In genomic region chr2:151632982-151633381, GRCm38 (mm10) we compare ENCODE assay signal across 14 mouse cellular contexts. TPM values are rescaled to one million over a fixed set of nuclear protein-coding genes. Genes with fewer than 3 reads are reported as not detected.
DNase-seq lines count a peak whose midpoint lies in the region; ATAC-seq lines count a peak whose summit lies in the region.
"Had no signal": no experiment of that assay in that cellular context is flagged by ENCODE, and none has a peak within 500 bp of the region (broad histone marks: within the 10 kb centered on the region; RNA-seq: fewer than 3 reads in every experiment).

No protein-coding gene starts in this region.

- no peak overlapping the region for H3K9ac ChIP-seq in hindbrain, embryonic 13.5 days
- no peak overlapping the region for H3K9ac ChIP-seq in hindbrain, embryonic 12.5 days
- H3K9ac ChIP-seq in forebrain, embryonic 13.5 days, result no peak overlapping the region
- H3K9ac ChIP-seq in forebrain, embryonic 14.5 days (ENCODE audit: low read length), result no peak overlapping the region
- H3K9ac ChIP-seq in midbrain, embryonic 14.5 days (replicated peaks; ENCODE audit: low read length), result no peak overlapping the region

- no peak for DNase-seq in forebrain, embryonic 14.5 days (ENCODE audit: low spot score)
- DNase-seq in midbrain, embryonic 14.5 days, result peak; percentile 17
- no peak for DNase-seq in T-cell, adult 2 months (ENCODE audit: low spot score)
- no peak for DNase-seq in right cerebral cortex, postnatal 10 days (ENCODE audit: low spot score in 2 of 2)

- H3K4me3 ChIP-seq in hindbrain, embryonic 13.5 days, result peak overlapping the region; percentile 67; the same call in 1 of the 2 replicates
- no peak overlapping the region for H3K4me3 ChIP-seq in hindbrain, embryonic 12.5 days
- no peak overlapping the region; the same call in 1 of the 2 replicates for H3K4me3 ChIP-seq in forebrain, embryonic 13.5 days
- peak overlapping the region; percentile 73; the same call in 1 of the 2 replicates for H3K4me3 ChIP-seq in forebrain, embryonic 14.5 days (ENCODE audit: low read depth, low read length)
- peak overlapping the region; percentile 75; the same call in 1 of the 2 replicates for H3K4me3 ChIP-seq in midbrain, embryonic 14.5 days (replicated peaks; ENCODE audit: low read depth, low read length)

- H3K36me3 ChIP-seq in hindbrain, embryonic 13.5 days, result no peaks in the 10 kb centered on the region
- H3K36me3 ChIP-seq in hindbrain, embryonic 12.5 days, result no peaks in the 10 kb centered on the region
- H3K36me3 ChIP-seq in forebrain, embryonic 13.5 days (ENCODE audit: poor library complexity, severe bottlenecking), result no peaks in the 10 kb centered on the region
- no peaks in the 10 kb centered on the region for H3K36me3 ChIP-seq in forebrain, embryonic 14.5 days (ENCODE audit: control insufficient read depth, insufficient read depth, low read length)
- H3K36me3 ChIP-seq in midbrain, embryonic 14.5 days (ENCODE audit: control insufficient read depth, insufficient read depth, low read length), result no peaks in the 10 kb centered on the region

- no peak for ATAC-seq in hindbrain, embryonic 13.5 days (ENCODE audit: low FRiP score)
- ATAC-seq in hindbrain, embryonic 12.5 days (ENCODE audit: low FRiP score), result no peak
- no peak for ATAC-seq in forebrain, embryonic 13.5 days
- ATAC-seq in forebrain, embryonic 14.5 days, result no peak
- ATAC-seq in midbrain, embryonic 14.5 days (ENCODE audit: low FRiP score, low TSS enrichment), result no peak

- peaks cover 36% of the 10 kb centered on the region for H3K4me1 ChIP-seq in hindbrain, embryonic 13.5 days (replicated peaks)
- H3K4me1 ChIP-seq in hindbrain, embryonic 12.5 days, result peaks cover 10% of the 10 kb centered on the region
- H3K4me1 ChIP-seq in forebrain, embryonic 13.5 days, result peaks cover 10% of the 10 kb centered on the region
- peaks cover 5% of the 10 kb centered on the region for H3K4me1 ChIP-seq in forebrain, embryonic 14.5 days (ENCODE audit: control insufficient read depth, insufficient read depth, low read length)
- peaks cover 9% of the 10 kb centered on the region for H3K4me1 ChIP-seq in midbrain, embryonic 14.5 days (ENCODE audit: control insufficient read depth, insufficient read depth, low read length)

- WGBS in hindbrain, embryonic 13.5 days, result 39% methylated on average over 5 of the region's 5 CpGs
- WGBS in hindbrain, embryonic 12.5 days, result 35% methylated on average over 5 of the region's 5 CpGs
- 50% methylated on average over 5 of the region's 5 CpGs for WGBS in forebrain, embryonic 13.5 days
- 46% methylated on average over 5 of the region's 5 CpGs for WGBS in forebrain, embryonic 14.5 days
- 38% methylated on average over 5 of the region's 5 CpGs for WGBS in midbrain, embryonic 14.5 days

- peaks cover 24% of the 10 kb centered on the region for H3K27me3 ChIP-seq in hindbrain, embryonic 13.5 days
- peaks cover 33% of the 10 kb centered on the region for H3K27me3 ChIP-seq in hindbrain, embryonic 12.5 days
- H3K27me3 ChIP-seq in forebrain, embryonic 13.5 days, result peaks cover 23% of the 10 kb centered on the region
- no peaks in the 10 kb centered on the region for H3K27me3 ChIP-seq in forebrain, embryonic 14.5 days (replicated peaks; ENCODE audit: control insufficient read depth, insufficient read depth, low read length)
- peaks cover 5% of the 10 kb centered on the region; the same call in 1 of the 2 replicates for H3K27me3 ChIP-seq in midbrain, embryonic 14.5 days (ENCODE audit: control insufficient read depth, insufficient read depth, low read length)

- H3K27ac ChIP-seq in hindbrain, embryonic 13.5 days, result no peak overlapping the region
- H3K27ac ChIP-seq in hindbrain, embryonic 12.5 days, result no peak overlapping the region
- H3K27ac ChIP-seq in forebrain, embryonic 13.5 days, result no peak overlapping the region
- H3K27ac ChIP-seq in forebrain, embryonic 14.5 days (ENCODE audit: low read depth, low read length), result no peak overlapping the region
- no peak overlapping the region for H3K27ac ChIP-seq in midbrain, embryonic 14.5 days (replicated peaks; ENCODE audit: low read depth, low read length)
- H3K27ac ChIP-seq: macrophage had no signal

- H3K4me2 ChIP-seq in hindbrain, embryonic 13.5 days, result peak overlapping the region; percentile 77
- H3K4me2 ChIP-seq in hindbrain, embryonic 12.5 days (replicated peaks), result no peak overlapping the region
- peak overlapping the region; percentile 91; the same call in 1 of the 2 replicates for H3K4me2 ChIP-seq in forebrain, embryonic 13.5 days
- H3K4me2 ChIP-seq in forebrain, embryonic 14.5 days (ENCODE audit: low read length), result peak overlapping the region; percentile 88
- peak overlapping the region; percentile 72 for H3K4me2 ChIP-seq in midbrain, embryonic 14.5 days (ENCODE audit: low read length)

- no peaks in the 10 kb centered on the region for H3K9me3 ChIP-seq in hindbrain, embryonic 13.5 days
- no peaks in the 10 kb centered on the region for H3K9me3 ChIP-seq in hindbrain, embryonic 12.5 days (replicated peaks)
- H3K9me3 ChIP-seq in forebrain, embryonic 13.5 days (replicated peaks), result no peaks in the 10 kb centered on the region
- no peaks in the 10 kb centered on the region for H3K9me3 ChIP-seq in forebrain, embryonic 14.5 days (replicated peaks; ENCODE audit: control insufficient read depth, low read length)
- no peaks in the 10 kb centered on the region for H3K9me3 ChIP-seq in midbrain, embryonic 14.5 days (ENCODE audit: control insufficient read depth, low read length)

RNA-seq across cellular contexts. Expression of gene Snph, which starts 0.6 kb away (rescaled TPM):
- 14.1 and 16.6 TPM in 2 replicates for polyA plus RNA-seq in hindbrain, embryonic 13.5 days (2015; fragmentation: Nextera tagmentation; extraction: Ambion mirVana)
- 7.9 and 8.1 TPM in 2 replicates for polyA plus RNA-seq in hindbrain, embryonic 12.5 days (2016; fragmentation: Nextera tagmentation; extraction: Ambion mirVana)
- polyA plus RNA-seq in forebrain, embryonic 13.5 days (2015; fragmentation: Nextera tagmentation; extraction: Ambion mirVana), result 4.7 and 4.9 TPM in 2 replicates
- 4.9 and 8.8 TPM in 2 replicates for polyA plus RNA-seq in forebrain, embryonic 14.5 days (2014; fragmentation: Nextera tagmentation; extraction: Ambion mirVana)
- 17.2 and 18.3 TPM in 2 replicates for polyA plus RNA-seq in midbrain, embryonic 14.5 days (2014; fragmentation: Nextera tagmentation; extraction: Ambion mirVana)
- polyA plus RNA-seq: CD4-positive, CD25-positive, alpha-beta regulatory T cell, adult 4 months; macrophage had no signal

RNA-seq across cellular contexts. Expression of gene Rad21l, which starts 35.4 kb away (rescaled TPM):
- polyA plus RNA-seq in hindbrain, embryonic 13.5 days (2015; fragmentation: Nextera tagmentation; extraction: Ambion mirVana), result 0.19 TPM in 1 of 2 replicates, not detected in the other
- polyA plus RNA-seq in hindbrain, embryonic 12.5 days (2016; fragmentation: Nextera tagmentation; extraction: Ambion mirVana), result not detected in 2 replicates
- 0.10 TPM in 1 of 2 replicates, not detected in the other for polyA plus RNA-seq in forebrain, embryonic 13.5 days (2015; fragmentation: Nextera tagmentation; extraction: Ambion mirVana)
- polyA plus RNA-seq in forebrain, embryonic 14.5 days (2014; fragmentation: Nextera tagmentation; extraction: Ambion mirVana), result 0.17 TPM in 1 of 2 replicates, not detected in the other
- 0.13 TPM in 1 of 2 replicates, not detected in the other for polyA plus RNA-seq in midbrain, embryonic 14.5 days (2014; fragmentation: Nextera tagmentation; extraction: Ambion mirVana)
- polyA plus RNA-seq: CD4-positive, CD25-positive, alpha-beta regulatory T cell, adult 4 months; embryonic facial prominence, embryonic 14.5 days; limb, embryonic 11.5 days; liver, embryonic 16.5 days; macrophage; spleen, adult 2 months; stomach, embryonic 16.5 days had no signal

Comparison
In these comparisons a context has a peak if more than half of its experiments do, and no peak if none do; other contexts are left out.
1. H3K4me3 ChIP-seq: peak in hindbrain, embryonic 13.5 days (single experiment), forebrain, embryonic 14.5 days (single experiment) and midbrain, embryonic 14.5 days (single experiment); none in hindbrain, embryonic 12.5 days (single experiment) and forebrain, embryonic 13.5 days (single experiment).